Mouse (Mus musculus) E14TG2a.4 (cell line): ENCODE results near the gene Slc3a2.

Experiments
- CTCF ChIP-seq: conservative IDR thresholded peaks from 2 replicates; pipeline ENCODE4 v1.5.1; 2014; ENCODE audit warnings: low read length
- POU5F1 ChIP-seq: IDR thresholded peaks from 2 replicates; pipeline ENCODE4 v1.6.1; 2014; ENCODE audit warnings: low read length, borderline replicate concordance

DNA sequence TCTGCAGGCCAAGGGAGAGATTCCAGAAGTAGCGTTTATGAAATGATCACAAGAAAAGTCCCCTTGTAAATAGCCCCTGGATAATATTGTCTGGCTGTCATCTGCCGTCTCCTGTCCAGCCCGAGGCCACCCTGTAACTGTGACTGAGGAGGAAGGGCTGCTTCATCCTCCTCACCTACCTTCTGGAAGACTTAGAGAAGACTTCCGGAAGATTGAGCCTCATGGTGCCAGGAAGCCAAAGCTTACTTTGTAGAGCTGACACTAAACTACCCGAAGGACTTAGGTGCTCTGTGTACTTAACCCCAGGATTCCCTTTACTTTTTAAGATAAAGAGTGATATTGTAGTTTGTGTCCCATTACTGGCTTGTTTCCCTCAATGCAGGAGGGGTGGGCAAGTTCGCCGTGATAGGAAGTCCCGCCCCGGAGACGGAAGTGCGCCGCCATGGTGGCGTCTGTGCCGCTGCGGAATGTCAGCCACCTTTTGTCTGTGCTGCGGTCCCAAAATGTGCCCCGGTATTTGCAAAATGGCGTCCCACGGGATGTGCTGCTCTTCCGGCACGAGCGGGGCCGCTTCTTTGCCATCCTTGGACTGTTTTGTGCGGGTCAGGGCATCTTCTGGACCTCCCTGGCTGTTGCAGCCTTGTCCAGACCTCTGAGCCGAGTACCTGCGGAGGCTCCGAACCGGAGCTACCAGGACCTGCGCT, 47.5 kb upstream of the Slc3a2 start, which contains the start of gene Tmem223:
- no peak for TF ChIP-seq CTCF
- TF ChIP-seq POU5F1: no peak
